Mouse (Mus musculus): Measurements from ENCODE around the gene Rnaseh2a. TPM values are rescaled to one million over a fixed set of nuclear protein-coding genes. Genes with fewer than 3 reads are reported as not detected.

Gene Rnaseh2a
- polyA plus RNA-seq, 1 experiment from 2014 or later: 173 TPM

- peak within 1 kb of the TSS; percentile 75 for H3K4me3 ChIP-seq
- H3K27me3 ChIP-seq (ENCODE audit: poor library complexity, severe bottlenecking): peaks cover 83% of the 10 kb centered on the region
- H3K27ac ChIP-seq: peak within 1 kb of the TSS; percentile 48; the same call in 1 of the 2 replicates
- WGBS: 10% methylated on average over 17 of the region's 17 CpGs
- no peaks in the 10 kb centered on the region for H3K9me3 ChIP-seq
- peak; percentile 45 for DNase-seq (ENCODE audit: extremely low spot score, low spot score)
- no peaks in the 10 kb centered on the region for H3K36me3 ChIP-seq (replicated peaks)
- peaks cover 39% of the 10 kb centered on the region for H3K4me1 ChIP-seq
Observed at GRCm38 (mm10) chr8:84946528-84947240, 22.9 kb downstream of the Rnaseh2a start, which contains the start of gene Rtbdn. Gene Rtbdn (plus strand): TSS chr8:84946991.

- H3K27me3 ChIP-seq (ENCODE audit: poor library complexity, severe bottlenecking): peaks cover 81% of the 10 kb centered on the region
- DNase-seq (ENCODE audit: extremely low spot score, low spot score): peak; percentile 63
- H3K36me3 ChIP-seq (replicated peaks): no peaks in the 10 kb centered on the region
- WGBS: under 1% methylated on average over 60 of the region's 67 CpGs
- H3K4me3 ChIP-seq: peak overlapping the region; percentile 75
- H3K27ac ChIP-seq: peak overlapping the region; percentile 48; the same call in 1 of the 2 replicates
- peaks cover 39% of the 10 kb centered on the region for H3K4me1 ChIP-seq
- H3K9me3 ChIP-seq: no peaks in the 10 kb centered on the region
Observed at GRCm38 (mm10) chr8:84945633-84946527, 23.7 kb downstream of the Rnaseh2a start.

DNA sequence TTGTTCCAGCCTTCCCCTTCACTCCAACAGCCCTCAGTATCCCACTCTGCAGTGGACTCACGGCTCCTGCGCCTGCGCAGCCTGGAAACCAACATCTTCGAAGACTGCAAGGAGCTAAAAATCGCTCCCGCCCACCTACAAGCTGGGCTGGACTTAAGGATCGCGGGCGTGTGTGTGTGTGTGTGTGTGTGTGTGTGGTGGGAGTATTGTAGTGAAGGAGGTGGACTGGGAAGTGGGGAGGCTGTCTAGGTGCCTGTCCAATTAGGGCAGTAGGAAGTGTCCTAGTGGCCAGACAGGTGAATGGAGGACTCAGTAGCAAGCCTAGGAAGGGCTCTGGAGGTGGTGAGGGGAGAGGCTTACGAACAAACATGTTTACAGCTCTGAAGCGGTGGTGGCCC, 24.3 kb downstream of the Rnaseh2a start:
- DNase-seq (ENCODE audit: extremely low spot score, low spot score): peak; percentile 27
- 4% methylated on average over 11 of the region's 11 CpGs for WGBS
- H3K4me1 ChIP-seq: peaks cover 38% of the 10 kb centered on the region
- H3K36me3 ChIP-seq (replicated peaks): no peaks in the 10 kb centered on the region
- no peak overlapping the region for H3K27ac ChIP-seq
- no peaks in the 10 kb centered on the region for H3K9me3 ChIP-seq
- peaks cover 80% of the 10 kb centered on the region for H3K27me3 ChIP-seq (ENCODE audit: poor library complexity, severe bottlenecking)
- H3K4me3 ChIP-seq: peak overlapping the region; percentile 75

DNA sequence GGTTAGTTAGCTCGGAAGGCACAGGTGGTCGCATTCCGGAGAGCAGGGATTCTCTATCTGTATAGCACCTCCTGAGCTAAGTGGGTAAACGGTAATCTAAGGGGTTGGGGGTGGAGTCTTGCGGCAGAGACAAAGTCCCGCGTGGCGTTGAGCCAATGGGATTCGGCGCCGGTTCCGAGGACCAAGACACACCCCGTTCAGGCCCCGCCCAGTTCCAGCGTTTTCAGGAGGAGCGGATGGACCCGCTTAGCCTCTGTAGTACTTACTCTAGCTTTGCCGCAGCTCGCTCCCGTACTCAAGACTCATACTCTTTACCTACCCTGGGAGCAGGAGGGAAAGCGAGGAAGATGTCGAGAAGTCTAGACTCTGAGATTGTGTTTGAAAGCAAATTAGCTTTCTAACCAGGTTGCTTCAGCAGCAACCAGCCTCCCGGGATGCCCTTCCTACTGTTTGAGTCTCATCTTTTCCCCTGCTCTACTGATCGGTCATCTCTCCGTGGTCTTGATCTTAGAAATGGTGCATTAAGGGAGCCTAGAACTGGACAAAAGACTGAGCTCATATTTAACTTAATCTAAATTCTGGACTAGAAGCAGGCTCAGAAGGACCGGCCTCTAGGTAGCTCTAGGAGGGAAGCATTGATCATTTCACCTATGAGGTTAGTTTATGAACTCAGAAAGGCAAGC, 24.9 kb downstream of the Rnaseh2a start:
- Histone ChIP-seq H3K27ac (no peak overlapping the region), H3K4me1 (peaks cover 33% of the 10 kb centered on the region), H3K9me3 (no peaks in the 10 kb centered on the region), H3K4me3 (peak overlapping the region; percentile 75), H3K36me3 (replicated peaks) (no peaks in the 10 kb centered on the region), H3K27me3 (ENCODE audit: poor library complexity, severe bottlenecking) (peaks cover 73% of the 10 kb centered on the region)
- peak; percentile 78 for DNase-seq (ENCODE audit: extremely low spot score, low spot score)
- WGBS: 2% methylated on average over 26 of the region's 26 CpGs

GRCm38 (mm10) chr8:84943699-84944098, 25.9 kb downstream of the Rnaseh2a start:
- peaks cover 69% of the 10 kb centered on the region for H3K27me3 ChIP-seq (ENCODE audit: poor library complexity, severe bottlenecking)

DNA sequence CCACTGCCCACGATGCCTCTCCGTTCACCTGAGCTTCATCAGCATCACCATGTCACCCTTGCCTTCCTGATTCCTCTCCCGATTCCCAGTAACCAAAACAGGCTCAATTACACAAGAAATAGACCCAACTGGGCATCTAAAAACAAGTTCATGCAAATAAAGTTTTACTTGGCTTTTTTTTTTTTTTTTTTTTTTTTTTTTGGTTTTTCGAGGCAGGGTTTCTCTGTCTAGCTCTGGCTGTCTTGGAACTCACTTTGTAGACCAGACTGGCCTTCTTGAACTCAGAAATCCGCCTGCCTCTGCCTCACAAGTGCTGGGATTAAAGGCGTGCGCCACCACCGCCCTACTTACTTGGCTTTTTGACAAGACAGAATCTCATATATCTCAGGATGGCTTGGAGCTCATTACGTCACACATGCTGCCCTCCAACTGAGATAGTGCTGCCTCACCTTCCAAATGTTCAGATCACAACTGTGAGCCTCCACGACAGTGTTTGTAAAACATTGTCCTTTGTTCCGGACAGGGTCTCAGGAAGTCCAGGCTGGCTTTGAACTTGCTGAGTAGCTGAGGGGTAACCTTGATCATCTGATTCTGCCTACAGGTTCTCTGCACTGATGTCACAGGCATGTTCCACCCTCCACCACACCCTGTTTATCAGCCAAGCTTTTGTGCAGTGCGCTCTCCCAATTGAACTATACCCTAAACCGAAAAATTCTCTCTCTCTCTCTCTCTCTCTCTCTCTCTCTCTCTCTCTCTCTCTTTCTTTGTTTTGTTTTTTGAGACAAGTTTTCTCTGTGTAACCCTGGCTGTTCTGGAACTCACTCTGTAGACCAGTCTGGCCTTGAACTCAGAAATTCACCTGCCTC, 31.7 kb downstream of the Rnaseh2a start:
- Histone ChIP-seq H3K36me3 (replicated peaks) (no peaks in the 10 kb centered on the region), H3K4me3 (peak overlapping the region; percentile 70), H3K27ac (0 out of 2 replicates have a peak overlapping the region, but pooled peaks have one; percentile 82), H3K9me3 (no peaks in the 10 kb centered on the region), H3K4me1 (peaks cover 38% of the 10 kb centered on the region), H3K27me3 (ENCODE audit: poor library complexity, severe bottlenecking) (peaks cover 63% of the 10 kb centered on the region)
- no peak for DNase-seq (ENCODE audit: extremely low spot score, low spot score)
- WGBS: 68% methylated on average over 13 of the region's 13 CpGs

More at GRCm38 (mm10) chr8:84943699-84944098, 25.9 kb downstream of the Rnaseh2a start:
- no peaks in the 10 kb centered on the region for H3K9me3 ChIP-seq
- peaks cover 33% of the 10 kb centered on the region for H3K4me1 ChIP-seq
- DNase-seq (ENCODE audit: extremely low spot score, low spot score): no peak
- no peak overlapping the region for H3K27ac ChIP-seq
- no peaks in the 10 kb centered on the region for H3K36me3 ChIP-seq (replicated peaks)
- 20% methylated on average over 4 of the region's 4 CpGs for WGBS
- no peak overlapping the region for H3K4me3 ChIP-seq

GRCm38 (mm10) chr8:84936962-84937546, 32.5 kb downstream of the Rnaseh2a start, which contains the start of gene Mast1:
Gene Mast1 (minus strand): TSS chr8:84937359.
- DNase-seq (ENCODE audit: extremely low spot score, low spot score): peak; percentile 77
- Histone ChIP-seq H3K4me3 (peak within 1 kb of the TSS; percentile 70), H3K27me3 (ENCODE audit: poor library complexity, severe bottlenecking) (peaks cover 70% of the 10 kb centered on the region), H3K36me3 (replicated peaks) (no peaks in the 10 kb centered on the region), H3K27ac (peak within 1 kb of the TSS; percentile 82), H3K4me1 (peaks cover 38% of the 10 kb centered on the region), H3K9me3 (no peaks in the 10 kb centered on the region)
- under 1% methylated on average over 49 of the region's 50 CpGs for WGBS

DNA sequence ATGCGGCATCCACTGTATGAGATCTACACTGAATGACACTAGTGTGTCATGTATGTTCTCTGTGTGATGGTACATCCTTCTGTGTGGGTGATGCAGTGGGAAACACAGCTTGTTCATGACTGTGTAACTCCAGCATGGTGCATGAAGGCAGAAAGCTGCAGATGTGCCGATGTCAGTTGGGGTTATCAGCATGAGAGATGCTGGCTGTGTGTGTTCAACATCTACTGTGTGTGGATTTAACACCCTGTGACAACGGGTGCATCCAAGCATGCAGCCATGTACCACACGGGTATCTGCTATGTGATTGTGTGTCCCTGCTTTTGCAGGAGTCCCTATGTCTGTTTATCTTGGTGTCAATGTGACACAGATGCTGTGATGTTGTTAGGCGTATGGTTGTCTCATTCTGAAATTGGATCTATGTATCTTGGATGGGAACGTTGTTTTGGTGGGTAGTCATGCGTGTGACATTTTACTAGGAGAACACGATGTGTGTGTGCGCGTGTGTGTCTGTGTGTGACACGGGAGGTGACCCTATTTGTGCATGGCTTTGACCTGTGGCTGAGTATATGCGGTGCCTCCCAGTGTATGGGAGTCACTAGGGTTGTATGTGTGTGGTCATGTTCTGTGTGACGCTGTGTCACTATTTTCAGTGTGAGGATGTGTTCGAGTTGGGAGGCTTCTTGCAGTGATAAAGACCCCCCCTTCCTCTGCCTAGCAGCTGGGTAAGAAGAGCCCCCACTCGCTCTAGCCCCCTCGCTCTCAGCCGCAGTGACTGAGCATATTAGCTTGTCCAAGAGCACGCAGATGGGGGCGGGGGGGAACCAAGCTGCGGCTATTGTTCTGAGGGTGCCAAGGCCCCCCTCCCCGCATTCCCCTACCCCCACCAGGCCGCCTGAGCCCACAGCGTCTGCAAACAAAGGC, 33.3 kb downstream of the Rnaseh2a start:
- Histone ChIP-seq H3K4me3 (peak overlapping the region; percentile 70), H3K9me3 (no peaks in the 10 kb centered on the region), H3K27ac (peak overlapping the region; percentile 82), H3K27me3 (ENCODE audit: poor library complexity, severe bottlenecking) (peaks cover 78% of the 10 kb centered on the region), H3K4me1 (peaks cover 38% of the 10 kb centered on the region), H3K36me3 (replicated peaks) (no peaks in the 10 kb centered on the region)
- no peak for DNase-seq (ENCODE audit: extremely low spot score, low spot score)
- 21% methylated on average over 23 of the region's 23 CpGs for WGBS

GRCm38 (mm10) chr8:84935489-84935888, 34.1 kb downstream of the Rnaseh2a start:
- H3K27ac ChIP-seq: peak overlapping the region; percentile 22; the same call in 1 of the 2 replicates
- no peaks in the 10 kb centered on the region for H3K36me3 ChIP-seq (replicated peaks)
- H3K27me3 ChIP-seq (ENCODE audit: poor library complexity, severe bottlenecking): peaks cover 78% of the 10 kb centered on the region
- H3K4me3 ChIP-seq: peak overlapping the region; percentile 36
- WGBS: 6% methylated on average over 14 of the region's 14 CpGs
- H3K9me3 ChIP-seq: no peaks in the 10 kb centered on the region
- peaks cover 38% of the 10 kb centered on the region for H3K4me1 ChIP-seq
- DNase-seq (ENCODE audit: extremely low spot score, low spot score): peak; percentile 42

DNA sequence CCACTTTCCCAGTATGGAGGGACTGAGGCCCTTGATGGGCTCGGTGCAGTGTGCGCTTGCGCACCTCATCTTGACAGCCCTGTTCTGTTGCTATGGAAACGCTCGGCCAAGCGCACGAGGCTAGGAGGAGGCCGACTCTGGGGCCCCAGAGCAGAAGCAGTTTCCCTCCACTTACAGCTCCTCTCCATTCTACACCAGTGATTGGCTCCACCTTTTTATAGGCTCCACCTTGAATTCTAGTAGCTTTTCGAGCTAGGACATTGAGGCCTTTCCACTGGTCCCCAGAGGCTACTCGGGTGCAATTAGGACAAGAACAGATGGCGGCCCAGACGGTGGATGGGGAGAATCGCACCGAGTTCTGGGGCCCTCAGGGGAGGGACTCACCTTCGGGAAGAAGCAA, 34.7 kb downstream of the Rnaseh2a start:
- WGBS: 1% methylated on average over 15 of the region's 15 CpGs
- Histone ChIP-seq H3K9me3 (no peaks in the 10 kb centered on the region), H3K4me3 (peak overlapping the region; percentile 36), H3K36me3 (replicated peaks) (no peaks in the 10 kb centered on the region), H3K27ac (peak overlapping the region; percentile 22; the same call in 1 of the 2 replicates), H3K27me3 (ENCODE audit: poor library complexity, severe bottlenecking) (peaks cover 83% of the 10 kb centered on the region), H3K4me1 (peaks cover 38% of the 10 kb centered on the region)
- DNase-seq (ENCODE audit: extremely low spot score, low spot score): peak; percentile 82
